Mouse (Mus musculus): ENCODE data around the gene Sag. TPM values are rescaled to one million over a fixed set of nuclear protein-coding genes. Genes with fewer than 3 reads are reported as not detected.
A peak's percentile ranks its signal among the peaks of the same experiment; 100 is the strongest.

The Sag gene
- polyA plus RNA-seq, 2 experiments = 1.0 to 2.1 TPM

DNA sequence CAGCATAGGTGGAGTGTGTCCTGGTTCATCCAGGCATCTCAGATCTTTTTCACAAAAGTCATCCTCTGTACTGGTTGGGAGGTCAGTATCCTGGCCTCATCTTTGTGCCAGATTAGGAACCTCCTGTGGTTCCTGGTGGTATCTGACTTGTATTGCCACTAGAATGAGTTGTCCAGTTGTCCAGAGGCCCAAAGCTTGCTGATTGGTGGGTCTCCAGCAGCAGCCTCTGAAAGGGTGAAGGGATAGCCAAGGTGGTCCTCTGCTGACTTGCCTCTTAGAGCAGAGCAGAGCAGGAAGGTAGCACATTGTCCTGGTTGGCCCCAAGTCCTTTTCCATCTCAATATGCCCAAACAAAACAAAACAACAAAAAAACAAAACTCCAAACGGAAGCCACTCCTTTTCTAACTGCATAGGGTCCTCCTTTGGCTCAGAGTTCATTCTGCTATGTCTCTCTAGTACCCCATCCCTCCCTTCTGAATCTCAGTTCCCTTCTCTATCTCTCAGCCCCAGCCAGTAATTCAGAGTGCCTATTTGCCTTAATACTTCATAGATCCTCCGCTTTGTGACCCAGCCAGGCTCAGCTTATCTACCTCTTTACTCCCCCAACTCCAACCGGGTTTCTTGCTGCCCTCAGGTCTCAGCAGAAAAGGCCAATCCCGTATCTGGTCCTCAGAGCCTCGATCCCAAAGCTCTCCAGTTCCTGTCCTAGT, 48.8 kb downstream of the Sag start:
- Histone ChIP-seq H3K27me3 (ENCODE audit: control insufficient read depth, insufficient read depth, low read length) (no peaks in the 10 kb centered on the region), H3K9ac (ENCODE audit: low read depth, low read length, severe bottlenecking) (0 out of 2 replicates have a peak overlapping the region, but pooled peaks have one; percentile 93), H3K4me3 (replicated peaks; ENCODE audit: low read length) (peak overlapping the region; percentile 92; the same call in 1 of the 2 replicates), H3K9me3 (ENCODE audit: control insufficient read depth, low read length) (no peaks in the 10 kb centered on the region), H3K27ac (replicated peaks; ENCODE audit: low read depth, low read length) (no peak overlapping the region), H3K4me1 (ENCODE audit: control insufficient read depth, insufficient read depth, low read length) (peaks cover 34% of the 10 kb centered on the region), H3K36me3 (ENCODE audit: control insufficient read depth, insufficient read depth, low read length) (no peaks in the 10 kb centered on the region), H3K4me2 (replicated peaks; ENCODE audit: low read depth, low read length, severe bottlenecking) (peak overlapping the region; percentile 97)
- ATAC-seq (ENCODE audit: low FRiP score, low read depth) (no peak), DNase-seq (ENCODE audit: low spot score) (no peak)
- no peak for TF ChIP-seq POLR2A (IDR thresholded peaks at IDR 0.05; ENCODE audit: borderline replicate concordance, extremely low read depth, insufficient read depth, insufficient read length)
- 53% methylated on average over 5 of the region's 5 CpGs for WGBS

DNA sequence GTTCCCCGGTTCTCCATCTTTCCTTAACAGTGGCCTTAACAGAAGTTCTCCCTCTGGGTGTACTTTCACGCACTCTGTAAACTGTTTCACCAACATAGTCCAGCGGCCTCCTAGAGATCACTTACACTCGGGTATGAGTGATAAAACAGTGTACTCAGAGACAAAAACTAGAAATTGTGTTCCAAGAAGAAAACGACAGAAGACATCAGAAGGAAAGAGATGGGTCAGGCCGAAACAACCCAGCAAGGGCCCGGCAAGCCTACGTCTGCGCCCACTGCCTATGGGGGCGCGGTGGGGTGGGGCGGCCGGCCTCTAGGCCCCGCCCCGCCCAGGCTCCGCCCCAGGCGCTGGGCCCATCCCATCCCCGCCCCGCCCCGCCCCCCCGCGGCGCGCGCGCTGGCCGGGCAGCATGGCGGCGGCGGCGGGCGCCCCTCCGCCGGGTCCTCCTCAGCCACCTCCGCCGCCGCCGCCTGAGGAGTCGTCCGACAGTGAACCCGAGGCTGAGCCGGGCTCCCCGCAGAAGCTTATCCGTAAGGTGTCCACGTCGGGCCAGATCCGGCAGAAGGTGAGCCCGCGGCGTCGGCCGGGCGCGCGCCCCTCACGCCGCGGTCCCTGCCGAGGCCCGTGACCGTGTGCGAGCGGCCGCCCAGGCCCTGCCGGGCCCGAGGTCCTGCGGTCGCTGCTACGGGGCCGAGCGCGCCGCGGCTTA, 49.6 kb downstream of the Sag start, which contains the start of gene Dgkd:
Gene Dgkd, plus strand, starts transcription at position 396 of the 709 bp plus-strand sequence.
- ATAC-seq (ENCODE audit: low FRiP score, low read depth) (peak; percentile 96), DNase-seq (ENCODE audit: low spot score) (peak; percentile 87)
- H3K4me2 ChIP-seq (replicated peaks; ENCODE audit: low read depth, low read length, severe bottlenecking) = peak within 1 kb of the TSS; percentile 97
- H3K4me1 ChIP-seq (ENCODE audit: control insufficient read depth, insufficient read depth, low read length) = peaks cover 26% of the 10 kb centered on the region
- H3K27me3 ChIP-seq (ENCODE audit: control insufficient read depth, insufficient read depth, low read length) = no peaks in the 10 kb centered on the region
- H3K9me3 ChIP-seq (ENCODE audit: control insufficient read depth, low read length) = no peaks in the 10 kb centered on the region
- no peaks in the 10 kb centered on the region for H3K36me3 ChIP-seq (ENCODE audit: control insufficient read depth, insufficient read depth, low read length)
- H3K9ac ChIP-seq (ENCODE audit: low read depth, low read length, severe bottlenecking) = peak within 1 kb of the TSS; percentile 93
- H3K4me3 ChIP-seq (replicated peaks; ENCODE audit: low read length) = peak within 1 kb of the TSS; percentile 92
- 0 out of 2 replicates have a peak, but pooled peaks have one; percentile 51 for TF ChIP-seq POLR2A (IDR thresholded peaks at IDR 0.05; ENCODE audit: borderline replicate concordance, extremely low read depth, insufficient read depth, insufficient read length)
- H3K27ac ChIP-seq (replicated peaks; ENCODE audit: low read depth, low read length) = peak within 1 kb of the TSS; percentile 74
- 1% methylated on average over 24 of the region's 74 CpGs for WGBS

DNA sequence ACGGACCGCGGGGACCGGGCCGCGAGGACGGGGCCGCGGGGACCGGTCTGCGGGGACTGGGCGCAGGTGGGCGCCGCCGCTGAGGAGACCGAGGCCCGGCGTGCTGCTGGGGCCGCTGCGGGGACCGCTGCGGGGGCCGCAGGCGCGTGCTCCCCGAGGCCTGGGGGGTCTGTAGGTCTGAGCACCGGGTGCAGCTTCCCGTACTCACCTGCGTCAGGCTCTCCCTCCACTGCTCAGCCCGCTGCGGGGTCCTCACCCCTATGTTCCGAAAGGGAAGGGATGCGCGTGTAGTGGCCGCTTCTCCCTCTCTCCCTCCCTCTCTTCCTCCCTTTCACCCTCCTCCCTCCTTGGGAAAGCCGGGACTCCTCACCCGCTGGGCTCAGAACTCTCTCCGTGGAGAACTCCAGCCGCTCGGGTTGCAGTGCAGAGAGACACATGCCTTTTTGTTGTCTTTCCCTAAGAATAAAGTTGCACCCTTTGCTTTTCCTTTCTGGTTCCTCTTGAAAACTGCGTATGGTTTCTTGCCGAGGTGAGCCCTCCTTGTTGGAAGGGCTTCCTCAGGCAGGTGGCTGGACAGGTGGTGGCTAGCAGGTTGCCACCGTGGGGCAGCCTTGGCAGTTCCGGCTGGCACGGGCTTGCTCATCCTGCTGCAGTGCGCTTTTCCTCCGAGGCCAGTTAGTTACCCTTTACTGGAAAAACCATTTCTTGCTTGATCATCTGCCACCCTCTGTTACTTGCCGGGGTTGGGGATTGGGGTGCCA, 50.3 kb downstream of the Sag start:
- ATAC-seq (ENCODE audit: low FRiP score, low read depth) (peak; percentile 39), DNase-seq (ENCODE audit: low spot score) (peak; percentile 29)
- Histone ChIP-seq H3K4me3 (replicated peaks; ENCODE audit: low read length) (peak overlapping the region; percentile 92), H3K9me3 (ENCODE audit: control insufficient read depth, low read length) (no peaks in the 10 kb centered on the region), H3K27me3 (ENCODE audit: control insufficient read depth, insufficient read depth, low read length) (no peaks in the 10 kb centered on the region), H3K4me1 (ENCODE audit: control insufficient read depth, insufficient read depth, low read length) (peaks cover 19% of the 10 kb centered on the region), H3K4me2 (replicated peaks; ENCODE audit: low read depth, low read length, severe bottlenecking) (peak overlapping the region; percentile 97), H3K27ac (replicated peaks; ENCODE audit: low read depth, low read length) (peak overlapping the region; percentile 74), H3K36me3 (ENCODE audit: control insufficient read depth, insufficient read depth, low read length) (no peaks in the 10 kb centered on the region), H3K9ac (ENCODE audit: low read depth, low read length, severe bottlenecking) (peak overlapping the region; percentile 93)
- WGBS = under 1% methylated on average over 39 of the region's 48 CpGs
- TF ChIP-seq POLR2A (IDR thresholded peaks at IDR 0.05; ENCODE audit: borderline replicate concordance, extremely low read depth, insufficient read depth, insufficient read length) = no peak

DNA sequence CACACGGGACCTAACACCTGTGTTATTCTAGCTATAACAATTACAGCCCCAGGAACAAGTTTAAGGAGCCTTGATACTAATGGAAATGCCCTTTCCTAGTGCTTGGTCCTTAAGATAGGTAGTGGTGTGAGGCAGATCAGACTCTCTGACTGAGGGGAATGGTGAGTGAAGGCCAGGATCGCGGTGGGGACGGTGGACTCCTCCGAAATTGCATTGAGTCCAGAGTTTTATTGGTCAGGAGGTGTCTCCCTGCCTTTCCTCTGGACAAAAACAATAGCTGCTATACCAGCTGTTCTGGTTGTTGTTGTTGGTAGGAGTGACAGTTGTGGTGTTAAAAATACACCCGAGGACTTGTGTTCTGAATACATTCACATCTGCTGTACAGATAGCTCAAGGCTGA, 50.9 kb downstream of the Sag start:
- ATAC-seq (ENCODE audit: low FRiP score, low read depth) (no peak), DNase-seq (ENCODE audit: low spot score) (no peak)
- Histone ChIP-seq H3K9me3 (ENCODE audit: control insufficient read depth, low read length) (no peaks in the 10 kb centered on the region), H3K36me3 (ENCODE audit: control insufficient read depth, insufficient read depth, low read length) (no peaks in the 10 kb centered on the region), H3K4me3 (replicated peaks; ENCODE audit: low read length) (peak overlapping the region; percentile 92), H3K27me3 (ENCODE audit: control insufficient read depth, insufficient read depth, low read length) (no peaks in the 10 kb centered on the region), H3K9ac (ENCODE audit: low read depth, low read length, severe bottlenecking) (peak overlapping the region; percentile 93), H3K4me2 (replicated peaks; ENCODE audit: low read depth, low read length, severe bottlenecking) (peak overlapping the region; percentile 97), H3K4me1 (ENCODE audit: control insufficient read depth, insufficient read depth, low read length) (peaks cover 19% of the 10 kb centered on the region), H3K27ac (replicated peaks; ENCODE audit: low read depth, low read length) (no peak overlapping the region)
- no peak for TF ChIP-seq POLR2A (IDR thresholded peaks at IDR 0.05; ENCODE audit: borderline replicate concordance, extremely low read depth, insufficient read depth, insufficient read length)
- WGBS = 29% methylated on average over 6 of the region's 6 CpGs

DNA sequence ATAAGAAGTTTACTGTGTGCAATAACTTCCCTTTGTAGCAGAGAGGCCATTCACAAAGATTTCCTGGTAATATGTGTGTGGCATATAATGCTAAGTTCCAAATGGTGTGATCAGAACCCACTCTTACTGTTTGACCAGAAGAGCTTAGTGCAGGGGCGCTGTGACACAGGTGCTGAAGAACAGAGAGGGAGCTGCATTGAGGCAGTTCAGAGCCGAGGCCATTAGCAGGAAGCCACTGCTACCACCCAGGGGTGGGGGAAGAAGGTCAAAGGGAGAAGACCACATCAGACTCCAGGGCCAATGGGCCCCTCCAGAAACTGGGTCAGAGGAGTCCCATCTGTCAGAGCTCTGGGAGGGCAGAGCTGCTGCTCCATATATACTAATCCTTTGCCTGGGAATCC, 51.4 kb downstream of the Sag start:
- H3K4me1 ChIP-seq (ENCODE audit: control insufficient read depth, insufficient read depth, low read length) = peaks cover 19% of the 10 kb centered on the region
- no peak overlapping the region for H3K9ac ChIP-seq (ENCODE audit: low read depth, low read length, severe bottlenecking)
- no peak overlapping the region for H3K27ac ChIP-seq (replicated peaks; ENCODE audit: low read depth, low read length)
- H3K9me3 ChIP-seq (ENCODE audit: control insufficient read depth, low read length) = no peaks in the 10 kb centered on the region
- 41% methylated on average over 2 of the region's 2 CpGs for WGBS
- ATAC-seq (ENCODE audit: low FRiP score, low read depth) = no peak
- DNase-seq (ENCODE audit: low spot score) = no peak
- H3K4me3 ChIP-seq (replicated peaks; ENCODE audit: low read length) = peak overlapping the region; percentile 92; the same call in 1 of the 2 replicates
- peak overlapping the region; percentile 97 for H3K4me2 ChIP-seq (replicated peaks; ENCODE audit: low read depth, low read length, severe bottlenecking)
- TF ChIP-seq POLR2A (IDR thresholded peaks at IDR 0.05; ENCODE audit: borderline replicate concordance, extremely low read depth, insufficient read depth, insufficient read length) = no peak
- H3K36me3 ChIP-seq (ENCODE audit: control insufficient read depth, insufficient read depth, low read length) = no peaks in the 10 kb centered on the region
- H3K27me3 ChIP-seq (ENCODE audit: control insufficient read depth, insufficient read depth, low read length) = no peaks in the 10 kb centered on the region

Measured in limb, embryonic 14.5 days (tissue).